Mouse (Mus musculus): ENCODE measurements around the gene Ldlr. TPM values are rescaled to one million over a fixed set of nuclear protein-coding genes. Genes with fewer than 3 reads are reported as not detected.
A peak's percentile ranks its signal among the peaks of the same experiment; 100 is the strongest.

Ldlr gene
- 34.1 and 34.2 TPM in 2 replicates for polyA plus RNA-seq (2012; rRNA removed)

- no peaks in the 10 kb centered on the region for H3K27me3 ChIP-seq (ENCODE audit: control insufficient read depth, insufficient read depth, low read length)
- H3K4me3 ChIP-seq (replicated peaks; ENCODE audit: insufficient read depth, low read depth, low read length): peak within 1 kb of the TSS; percentile 74
- under 1% methylated on average over 47 of the region's 47 CpGs for WGBS
- peak; percentile 84 to 85 for DNase-seq
- peak within 1 kb of the TSS; percentile 42 for H3K27ac ChIP-seq (ENCODE audit: insufficient read depth, low read length)
- no peak for TF ChIP-seq CTCF (IDR thresholded peaks at IDR 0.05; ENCODE audit: borderline replicate concordance, insufficient read depth, low read depth, low read length)
- peak; percentile 53; the same call in 1 of the 2 replicates for TF ChIP-seq POLR2A (IDR thresholded peaks at IDR 0.05; ENCODE audit: borderline replicate concordance, insufficient read depth, low read length)
- peaks cover 12% of the 10 kb centered on the region for H3K4me1 ChIP-seq (ENCODE audit: control insufficient read depth, insufficient read depth, low read length)
Observed at GRCm38 (mm10) chr9:21723377-21724146, at the start of gene Ldlr. Gene Ldlr, plus strand, starts transcription at chr9:21723483.

- DNase-seq: no peak
- H3K4me3 ChIP-seq (replicated peaks; ENCODE audit: insufficient read depth, low read depth, low read length): no peak overlapping the region
- H3K27me3 ChIP-seq (ENCODE audit: control insufficient read depth, insufficient read depth, low read length): no peaks in the 10 kb centered on the region
- 94% methylated on average over 17 of the region's 17 CpGs for WGBS
- no peaks in the 10 kb centered on the region for H3K4me1 ChIP-seq (ENCODE audit: control insufficient read depth, insufficient read depth, low read length)
- no peak for TF ChIP-seq CTCF (IDR thresholded peaks at IDR 0.05; ENCODE audit: borderline replicate concordance, insufficient read depth, low read depth, low read length)
- TF ChIP-seq POLR2A (IDR thresholded peaks at IDR 0.05; ENCODE audit: borderline replicate concordance, insufficient read depth, low read length): no peak
- no peak overlapping the region for H3K27ac ChIP-seq (ENCODE audit: insufficient read depth, low read length)
Observed at GRCm38 (mm10) chr9:21677706-21678105, 45.6 kb upstream of the Ldlr start.

GRCm38 (mm10) chr9:21680448-21680847, 42.8 kb upstream of the Ldlr start:
- no peak for DNase-seq
- H3K27me3 ChIP-seq (ENCODE audit: control insufficient read depth, insufficient read depth, low read length): no peaks in the 10 kb centered on the region
- 89% methylated on average over 4 of the region's 4 CpGs for WGBS
- H3K4me3 ChIP-seq (replicated peaks; ENCODE audit: insufficient read depth, low read depth, low read length): no peak overlapping the region
- H3K4me1 ChIP-seq (ENCODE audit: control insufficient read depth, insufficient read depth, low read length): no peaks in the 10 kb centered on the region
- TF ChIP-seq POLR2A (IDR thresholded peaks at IDR 0.05; ENCODE audit: borderline replicate concordance, insufficient read depth, low read length) (no peak), CTCF (IDR thresholded peaks at IDR 0.05; ENCODE audit: borderline replicate concordance, insufficient read depth, low read depth, low read length) (no peak)
- no peak overlapping the region for H3K27ac ChIP-seq (ENCODE audit: insufficient read depth, low read length)

- Histone ChIP-seq H3K27me3 (ENCODE audit: control insufficient read depth, insufficient read depth, low read length) (no peaks in the 10 kb centered on the region), H3K4me3 (replicated peaks; ENCODE audit: insufficient read depth, low read depth, low read length) (no peak overlapping the region), H3K27ac (ENCODE audit: insufficient read depth, low read length) (no peak overlapping the region), H3K4me1 (ENCODE audit: control insufficient read depth, insufficient read depth, low read length) (no peaks in the 10 kb centered on the region)
- TF ChIP-seq POLR2A (IDR thresholded peaks at IDR 0.05; ENCODE audit: borderline replicate concordance, insufficient read depth, low read length): no peak
- TF ChIP-seq CTCF (IDR thresholded peaks at IDR 0.05; ENCODE audit: borderline replicate concordance, insufficient read depth, low read depth, low read length): peak; percentile 50; the same call in 1 of the 2 replicates
- no peak for DNase-seq
- WGBS: 83% methylated on average over 4 of the region's 4 CpGs
Observed at GRCm38 (mm10) chr9:21682827-21683226, 40.5 kb upstream of the Ldlr start.

GRCm38 (mm10) chr9:21683897-21684296, 39.4 kb upstream of the Ldlr start:
- peak in 1 of 2 experiments; percentile 23 for DNase-seq
- no peak overlapping the region for H3K27ac ChIP-seq (ENCODE audit: insufficient read depth, low read length)
- TF ChIP-seq CTCF (IDR thresholded peaks at IDR 0.05; ENCODE audit: borderline replicate concordance, insufficient read depth, low read depth, low read length): no peak
- TF ChIP-seq POLR2A (IDR thresholded peaks at IDR 0.05; ENCODE audit: borderline replicate concordance, insufficient read depth, low read length): no peak

GRCm38 (mm10) chr9:21688554-21688953, 34.7 kb upstream of the Ldlr start:
- no peaks in the 10 kb centered on the region for H3K27me3 ChIP-seq (ENCODE audit: control insufficient read depth, insufficient read depth, low read length)
- 82% methylated on average over 7 of the region's 7 CpGs for WGBS
- H3K4me3 ChIP-seq (replicated peaks; ENCODE audit: insufficient read depth, low read depth, low read length): no peak overlapping the region
- H3K27ac ChIP-seq (ENCODE audit: insufficient read depth, low read length): no peak overlapping the region
- H3K4me1 ChIP-seq (ENCODE audit: control insufficient read depth, insufficient read depth, low read length): 0 out of 2 replicates have a peak, but pooled peaks cover 2% of the 10 kb centered on the region
- TF ChIP-seq CTCF (IDR thresholded peaks at IDR 0.05; ENCODE audit: borderline replicate concordance, insufficient read depth, low read depth, low read length) (no peak), POLR2A (IDR thresholded peaks at IDR 0.05; ENCODE audit: borderline replicate concordance, insufficient read depth, low read length) (no peak)
- no peak for DNase-seq

More at GRCm38 (mm10) chr9:21683897-21684296, 39.4 kb upstream of the Ldlr start:
- H3K27me3 ChIP-seq (ENCODE audit: control insufficient read depth, insufficient read depth, low read length): no peaks in the 10 kb centered on the region
- WGBS: 17% methylated on average over 3 of the region's 3 CpGs
- H3K4me1 ChIP-seq (ENCODE audit: control insufficient read depth, insufficient read depth, low read length): no peaks in the 10 kb centered on the region
- H3K4me3 ChIP-seq (replicated peaks; ENCODE audit: insufficient read depth, low read depth, low read length): no peak overlapping the region

- Histone ChIP-seq H3K27ac (ENCODE audit: insufficient read depth, low read length) (no peak overlapping the region), H3K4me1 (ENCODE audit: control insufficient read depth, insufficient read depth, low read length) (0 out of 2 replicates have a peak, but pooled peaks cover 2% of the 10 kb centered on the region), H3K4me3 (replicated peaks; ENCODE audit: insufficient read depth, low read depth, low read length) (no peak overlapping the region), H3K27me3 (ENCODE audit: control insufficient read depth, insufficient read depth, low read length) (no peaks in the 10 kb centered on the region)
- TF ChIP-seq CTCF (IDR thresholded peaks at IDR 0.05; ENCODE audit: borderline replicate concordance, insufficient read depth, low read depth, low read length): no peak
- no peak for TF ChIP-seq POLR2A (IDR thresholded peaks at IDR 0.05; ENCODE audit: borderline replicate concordance, insufficient read depth, low read length)
- WGBS: 81% methylated on average over 3 of the region's 3 CpGs
- DNase-seq: no peak
Observed at GRCm38 (mm10) chr9:21690031-21690430, 33.3 kb upstream of the Ldlr start.

GRCm38 (mm10) chr9:21691862-21692261, 31.4 kb upstream of the Ldlr start:
- peak; percentile 38 to 44 for DNase-seq
- TF ChIP-seq POLR2A (IDR thresholded peaks at IDR 0.05; ENCODE audit: borderline replicate concordance, insufficient read depth, low read length) (no peak), CTCF (IDR thresholded peaks at IDR 0.05; ENCODE audit: borderline replicate concordance, insufficient read depth, low read depth, low read length) (peak; percentile 67)
- H3K4me3 ChIP-seq (replicated peaks; ENCODE audit: insufficient read depth, low read depth, low read length): no peak overlapping the region
- no peaks in the 10 kb centered on the region for H3K27me3 ChIP-seq (ENCODE audit: control insufficient read depth, insufficient read depth, low read length)
- peaks cover 2% of the 10 kb centered on the region; the same call in 1 of the 2 replicates for H3K4me1 ChIP-seq (ENCODE audit: control insufficient read depth, insufficient read depth, low read length)
- H3K27ac ChIP-seq (ENCODE audit: insufficient read depth, low read length): no peak overlapping the region
- 54% methylated on average over 2 of the region's 2 CpGs for WGBS
